9 mouse cellular contexts compared by ENCODE assay signal in genomic region chr1:20612643-20613042, GRCm38 (mm10). TPM values are rescaled to one million over a fixed set of nuclear protein-coding genes. Genes with fewer than 3 reads are reported as not detected.
A peak's percentile ranks its signal among the peaks of the same experiment; 100 is the strongest.
DNase-seq lines count a peak whose midpoint lies in the region; ATAC-seq and TF ChIP-seq lines count a peak whose summit lies in the region.
"Had no signal": no experiment of that assay in that cellular context is flagged by ENCODE, and none has a peak within 500 bp of the region (broad histone marks: within the 10 kb centered on the region; RNA-seq: fewer than 3 reads in every experiment).

No protein-coding gene starts in this region.

- no peak for TF ChIP-seq POLR2A in thymus, adult 2 months (IDR thresholded peaks at IDR 0.05; ENCODE audit: control insufficient read depth, extremely low read depth, insufficient read depth, low read length, poor library complexity)
- no peak for TF ChIP-seq POLR2A in lung, adult 2 months (IDR thresholded peaks at IDR 0.05; ENCODE audit: borderline replicate concordance, extremely low read depth, low read depth, low read length)

- H3K36me3 ChIP-seq in thymus, adult 2 months (ENCODE audit: control insufficient read depth, insufficient read depth, low read length), result no peaks in the 10 kb centered on the region
- H3K36me3 ChIP-seq: hindbrain, embryonic 15.5 days had no signal

- 0 out of 2 replicates have a peak, but pooled peaks have one; percentile 52 for ATAC-seq in cerebellum, adult (ENCODE audit: insufficient number of reproducible peaks, low FRiP score, low TSS enrichment)

- no peak for DNase-seq in cerebellum, adult 11-12 months
- DNase-seq in thymus, adult 2 months, result peak; percentile 5
- no peak for DNase-seq in thymus, postnatal 36 days
- DNase-seq in embryo, embryonic 11 days, result peak; percentile 67
- DNase-seq in hindlimb bud, embryonic 11.5 days (ENCODE audit: extremely low spot score, low read depth, low spot score), result peak; percentile 30
- DNase-seq in lung, adult 2 months, result peak; percentile 33
- DNase-seq in right cerebral cortex, postnatal 25 days, result peak; percentile 45

- H3K27ac ChIP-seq in thymus, adult 2 months (ENCODE audit: control insufficient read depth, insufficient read depth, low read length), result no peak overlapping the region
- H3K27ac ChIP-seq: hindbrain, embryonic 15.5 days had no signal

- no peak overlapping the region for H3K4me3 ChIP-seq in thymus, adult 2 months (ENCODE audit: control insufficient read depth, insufficient read depth, low read length)
- H3K4me3 ChIP-seq in lung, adult 2 months (replicated peaks; ENCODE audit: extremely low read depth, low read depth, low read length), result no peak overlapping the region
- H3K4me3 ChIP-seq: hindbrain, embryonic 15.5 days had no signal

- no peaks in the 10 kb centered on the region for H3K27me3 ChIP-seq in thymus, adult 2 months (ENCODE audit: control insufficient read depth, insufficient read depth, low read length)
- H3K27me3 ChIP-seq: hindbrain, embryonic 15.5 days had no signal

- 36% methylated on average over 7 of the region's 7 CpGs for WGBS in thymus, adult 2 months
- WGBS in lung, adult 2 months, result 27% methylated on average over 7 of the region's 7 CpGs

- TF ChIP-seq CTCF in thymus, adult 2 months (IDR thresholded peaks at IDR 0.05; ENCODE audit: borderline replicate concordance, control insufficient read depth, extremely low read depth, insufficient read depth, low read length, poor library complexity), result no peak
- TF ChIP-seq CTCF in lung, adult 2 months (IDR thresholded peaks at IDR 0.05; ENCODE audit: insufficient read depth, low read length), result peak; percentile 29; the same call in 1 of the 2 replicates

- no peaks in the 10 kb centered on the region for H3K4me1 ChIP-seq in thymus, adult 2 months (replicated peaks; ENCODE audit: control insufficient read depth, insufficient read depth, low read length)
- H3K4me1 ChIP-seq in lung, adult 2 months (ENCODE audit: control insufficient read depth, insufficient read depth, low read length), result no peaks in the 10 kb centered on the region
- H3K4me1 ChIP-seq: hindbrain, embryonic 15.5 days had no signal

RNA-seq across cellular contexts. Expression of gene Pkhd1, which starts 5.2 kb away (rescaled TPM):
- polyA plus RNA-seq in thymus, adult 2 months (2012; rRNA removed), result 0.03 TPM in 2 replicates
- polyA plus RNA-seq in lung, adult 2 months (2012; rRNA removed), result 0.05 and 0.19 TPM in 2 replicates

Comparison
In these comparisons a context has a peak if more than half of its experiments do, and no peak if none do; other contexts are left out.
1. DNase-seq: peak in thymus, adult 2 months (single experiment), embryo, embryonic 11 days (single experiment), hindlimb bud, embryonic 11.5 days (single experiment), lung, adult 2 months (single experiment) and right cerebral cortex, postnatal 25 days (single experiment); none in cerebellum, adult 11-12 months (single experiment) and thymus, postnatal 36 days (0 of 2).